Mouse (Mus musculus): Measurements from ENCODE around the gene Acsf3.

- TF ChIP-seq CTCF (IDR thresholded peaks at IDR 0.05; ENCODE audit: control insufficient read depth, insufficient read depth, insufficient replicate concordance, low read depth, low read length) (no peak), POLR2A (IDR thresholded peaks at IDR 0.05; ENCODE audit: control insufficient read depth, low read depth, low read length) (no peak)
These were observed 10.4 kb upstream of the Acsf3 start for GRCm38 (mm10) chr8:122764790-122765474.

Measured in testis, adult 2 months (tissue).